Mouse (Mus musculus) midbrain, embryonic 11.5 days (tissue): Measurements from ENCODE around the gene Bet1l. TPM values are rescaled to one million over a fixed set of nuclear protein-coding genes. Genes with fewer than 3 reads are reported as not detected.

Experiments used
- ATAC-seq: fragments of 200-750 bp; cut with Nextera tagmentation; 2 replicates; pipeline ENCODE4 v1.8.0; 2017; ENCODE audit warnings: moderate TSS enrichment, moderate library complexity; ENCODE audit not compliant: low FRiP score
- DNase-seq: peaks from one replicate; pipeline ENCODE4 v3.0.0; 2015; ENCODE audit warnings: low spot score; ENCODE audit errors: missing footprints
- H3K27ac ChIP-seq: fragments of 300-500 bp; sonication (generic); 2 replicates; pipeline ENCODE4 v1.5.1; 2014; ENCODE audit warnings: low read depth, low read length
- H3K27me3 ChIP-seq: fragments of 300-500 bp; sonication (generic); 2 replicates; pipeline ENCODE4 v1.6.1; 2014; ENCODE audit warnings: mild to moderate bottlenecking, low read length, moderate library complexity, mixed read lengths; ENCODE audit not compliant: control insufficient read depth, insufficient read depth
- H3K36me3 ChIP-seq: fragments of 300-500 bp; sonication (generic); 2 replicates; pipeline ENCODE4 v1.6.1; 2014; ENCODE audit warnings: mild to moderate bottlenecking, low read length, moderate library complexity, mixed read lengths; ENCODE audit not compliant: control insufficient read depth, insufficient read depth
- H3K4me1 ChIP-seq: fragments of 300-500 bp; sonication (generic); 2 replicates; pipeline ENCODE4 v1.6.1; 2014; ENCODE audit warnings: low read length; ENCODE audit not compliant: control insufficient read depth, insufficient read depth
- H3K4me2 ChIP-seq: fragments of 300-500 bp; sonication (generic); 2 replicates; pipeline ENCODE4 v1.6.1; 2014; ENCODE audit warnings: mild to moderate bottlenecking, moderate library complexity
- H3K4me3 ChIP-seq: fragments of 300-500 bp; sonication (generic); 2 replicates; pipeline ENCODE4 v1.5.1; 2014; ENCODE audit warnings: low read depth, low read length
- H3K9ac ChIP-seq: fragments of 300-500 bp; sonication (generic); 2 replicates; pipeline ENCODE4 v1.6.1; 2014; ENCODE audit warnings: low read length
- H3K9me3 ChIP-seq: fragments of 300-500 bp; sonication (generic); 2 replicates; pipeline ENCODE4 v1.6.1; 2016; ENCODE audit warnings: low read length; ENCODE audit not compliant: control insufficient read depth
- WGBS: fragments of 180-500 bp; shearing (Covaris S2); extraction: QIAGEN DNeasy Blood & Tissue Kit; methylation state at CpG from one replicate; pipeline ENCODE4 v1.1.7; 2014; 5-methylcytosine and 5-hydroxymethylcytosine counted together
- polyA plus RNA-seq: library from polyadenylated mRNA; unstranded; fragments of >200 nt; fragmentation: Nextera tagmentation; extraction: Ambion mirVana; gene quantifications from 2 replicates; pipeline ENCODE4 v1.2.1, GENCODE M21; 2014

Gene Bet1l
- polyA plus RNA-seq, 1 experiment from 2014 or later, result 25.3 TPM

DNA sequence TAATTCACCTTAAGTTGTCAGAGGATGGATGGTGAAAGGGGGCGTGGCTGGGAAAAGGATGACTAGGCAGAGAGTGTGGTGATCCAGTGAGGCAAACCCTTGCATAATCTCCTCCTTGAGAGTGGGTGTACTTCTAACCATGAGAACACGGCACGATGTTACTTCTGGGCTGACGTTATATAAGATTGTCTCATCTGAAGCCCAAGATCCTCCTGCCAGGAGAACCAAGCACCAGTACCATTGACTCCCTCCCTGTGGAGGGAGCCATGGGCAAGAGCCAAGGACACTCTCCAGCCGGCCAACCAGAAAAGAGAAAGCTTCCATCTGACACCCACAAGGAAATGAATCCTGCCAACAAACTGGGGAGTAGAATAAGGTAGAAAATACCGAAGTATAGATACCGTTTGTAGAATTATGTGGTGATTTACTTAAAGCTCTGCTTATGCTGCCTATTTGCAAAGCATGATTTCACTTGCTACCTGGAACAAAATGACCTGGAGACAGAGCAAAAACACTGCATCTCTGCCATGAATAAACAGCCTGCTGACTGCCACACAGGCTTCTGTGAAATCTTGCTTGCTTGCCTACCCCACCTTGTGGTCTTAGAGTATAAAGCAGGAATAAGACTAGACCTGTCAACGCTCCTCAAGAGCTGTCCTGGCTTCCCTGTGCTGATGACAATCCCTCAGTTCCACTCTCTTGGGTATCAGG, 29.1 kb downstream of the Bet1l start:
- Histone ChIP-seq H3K27ac (no peak overlapping the region), H3K9ac (no peak overlapping the region), H3K4me3 (no peak overlapping the region), H3K4me1 (no peaks in the 10 kb centered on the region), H3K4me2 (no peak overlapping the region), H3K9me3 (no peaks in the 10 kb centered on the region), H3K36me3 (no peaks in the 10 kb centered on the region), H3K27me3 (no peaks in the 10 kb centered on the region)
- 40% methylated on average over 8 of the region's 8 CpGs for WGBS
- ATAC-seq (no peak), DNase-seq (peak; percentile 80)

DNA sequence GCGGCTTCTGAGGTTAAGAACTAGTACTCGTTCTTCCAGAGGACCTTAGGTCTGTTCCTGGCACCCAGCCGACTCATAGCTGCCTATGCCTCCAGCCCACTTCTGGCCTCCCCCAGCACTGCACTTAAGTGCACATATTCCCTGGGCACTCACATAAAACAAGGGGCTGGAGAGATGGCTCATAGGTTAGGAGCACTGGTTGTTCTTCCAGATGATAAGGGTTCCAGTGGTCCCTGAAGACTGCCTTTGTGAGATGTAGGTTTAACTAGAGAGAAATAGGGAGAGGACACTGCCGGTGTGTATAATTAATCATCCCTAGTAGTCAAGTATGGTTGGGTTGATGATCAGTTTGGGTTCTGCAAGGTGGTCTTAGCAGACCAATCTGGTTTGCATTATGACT, 34.6 kb downstream of the Bet1l start:
- no peaks in the 10 kb centered on the region for H3K4me1 ChIP-seq
- no peak overlapping the region for H3K4me2 ChIP-seq
- H3K27ac ChIP-seq, result no peak overlapping the region
- H3K36me3 ChIP-seq, result no peaks in the 10 kb centered on the region
- no peaks in the 10 kb centered on the region for H3K27me3 ChIP-seq
- 93% methylated on average over 4 of the region's 4 CpGs for WGBS
- H3K9me3 ChIP-seq, result no peaks in the 10 kb centered on the region
- DNase-seq, result peak; percentile 77
- no peak overlapping the region for H3K9ac ChIP-seq
- ATAC-seq, result no peak
- H3K4me3 ChIP-seq, result no peak overlapping the region

- ATAC-seq (peak; percentile 89), DNase-seq (peak; percentile 96)
- Histone ChIP-seq H3K4me1 (no peaks in the 10 kb centered on the region), H3K4me2 (peak within 1 kb of the TSS; percentile 59), H3K4me3 (peak within 1 kb of the TSS; percentile 49), H3K27ac (no peak within 1 kb of the TSS), H3K36me3 (no peaks in the 10 kb centered on the region), H3K27me3 (no peaks in the 10 kb centered on the region), H3K9ac (peak within 1 kb of the TSS; percentile 71), H3K9me3 (no peaks in the 10 kb centered on the region)
- WGBS, result 2% methylated on average over 21 of the region's 21 CpGs
Measured at GRCm38 (mm10) chr7:140821653-140822329, 35.6 kb downstream of the Bet1l start, which contains the start of gene Zfp941. Gene Zfp941 (minus strand): TSS chr7:140822178.

GRCm38 (mm10) chr7:140821305-140821652, 36.1 kb downstream of the Bet1l start:
- 48% methylated on average over 5 of the region's 5 CpGs for WGBS
- H3K27me3 ChIP-seq, result no peaks in the 10 kb centered on the region
- ATAC-seq (peak; percentile 41; the same call in 1 of the 2 replicates), DNase-seq (no peak)
- H3K9ac ChIP-seq, result peak overlapping the region; percentile 71
- H3K9me3 ChIP-seq, result no peaks in the 10 kb centered on the region
- H3K4me1 ChIP-seq, result no peaks in the 10 kb centered on the region
- no peaks in the 10 kb centered on the region for H3K36me3 ChIP-seq
- H3K4me2 ChIP-seq, result peak overlapping the region; percentile 59
- peak overlapping the region; percentile 49 for H3K4me3 ChIP-seq
- no peak overlapping the region for H3K27ac ChIP-seq

- Histone ChIP-seq H3K4me1 (no peaks in the 10 kb centered on the region), H3K4me2 (no peak overlapping the region), H3K27me3 (no peaks in the 10 kb centered on the region), H3K4me3 (no peak overlapping the region), H3K9ac (no peak overlapping the region), H3K9me3 (no peaks in the 10 kb centered on the region), H3K36me3 (no peaks in the 10 kb centered on the region), H3K27ac (no peak overlapping the region)
- DNase-seq (no peak), ATAC-seq (no peak)
- WGBS, result 68% methylated on average over 4 of the region's 4 CpGs
Measured at GRCm38 (mm10) chr7:140820173-140820572, 37.2 kb downstream of the Bet1l start.

DNA sequence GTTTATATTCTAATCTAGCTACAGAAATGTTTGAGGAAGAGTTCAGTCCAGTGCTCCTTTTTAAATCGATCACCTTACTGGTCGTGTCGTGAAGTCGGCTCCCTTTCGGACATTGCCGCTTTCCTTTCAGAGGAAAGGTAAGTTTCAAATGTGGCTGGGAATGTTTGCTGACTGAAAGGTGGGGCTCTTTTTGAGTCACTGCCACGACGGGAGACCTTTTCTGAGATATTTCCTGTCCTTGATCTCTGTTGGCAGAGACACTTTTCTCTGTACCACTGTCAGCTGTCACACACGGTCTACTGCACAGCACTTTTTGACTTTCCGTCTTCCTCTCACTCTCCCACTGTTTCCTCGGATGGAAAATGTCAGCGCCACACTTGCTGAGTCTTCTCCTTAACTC, 44.5 kb downstream of the Bet1l start:
- Histone ChIP-seq H3K27me3 (no peaks in the 10 kb centered on the region), H3K27ac (no peak overlapping the region), H3K4me2 (no peak overlapping the region), H3K9ac (no peak overlapping the region), H3K9me3 (no peaks in the 10 kb centered on the region), H3K36me3 (peaks cover 2% of the 10 kb centered on the region; the same call in 1 of the 2 replicates), H3K4me3 (no peak overlapping the region), H3K4me1 (no peaks in the 10 kb centered on the region)
- WGBS, result 91% methylated on average over 12 of the region's 12 CpGs
- no peak for DNase-seq
- ATAC-seq, result no peak

DNA sequence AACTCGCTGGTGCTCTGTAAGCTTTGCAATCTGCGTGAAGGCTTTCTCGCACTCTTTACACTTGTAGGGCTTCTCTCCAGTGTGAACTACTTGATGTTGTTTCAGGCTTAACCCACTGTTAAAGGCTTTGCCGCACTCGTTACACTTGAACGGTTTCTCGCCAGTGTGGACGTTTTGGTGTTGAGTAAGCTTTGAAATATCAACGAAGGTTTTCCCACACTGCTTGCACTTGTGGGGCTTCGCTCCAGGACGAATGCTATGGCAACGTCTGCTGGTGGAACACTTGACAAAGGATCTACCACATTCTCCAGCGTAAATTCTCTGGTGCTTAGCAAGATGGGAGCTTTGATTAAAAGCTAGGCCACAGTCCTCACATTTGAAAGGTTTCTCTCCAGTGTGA, 45.7 kb downstream of the Bet1l start:
- Histone ChIP-seq H3K4me2 (no peak overlapping the region), H3K27ac (no peak overlapping the region), H3K4me1 (no peaks in the 10 kb centered on the region), H3K4me3 (no peak overlapping the region), H3K9ac (no peak overlapping the region), H3K27me3 (no peaks in the 10 kb centered on the region), H3K9me3 (no peaks in the 10 kb centered on the region), H3K36me3 (peaks cover 2% of the 10 kb centered on the region; the same call in 1 of the 2 replicates)
- DNase-seq (peak; percentile 64), ATAC-seq (no peak)
- WGBS, result 76% methylated on average over 13 of the region's 13 CpGs

- Histone ChIP-seq H3K9ac (no peak overlapping the region), H3K4me2 (no peak overlapping the region), H3K27me3 (no peaks in the 10 kb centered on the region), H3K27ac (no peak overlapping the region), H3K9me3 (no peaks in the 10 kb centered on the region), H3K4me1 (no peaks in the 10 kb centered on the region), H3K36me3 (peaks cover 2% of the 10 kb centered on the region; the same call in 1 of the 2 replicates), H3K4me3 (no peak overlapping the region)
- 92% methylated on average over 6 of the region's 6 CpGs for WGBS
- ATAC-seq (no peak), DNase-seq (peak; percentile 37)
Measured at GRCm38 (mm10) chr7:140810496-140810895, 46.9 kb downstream of the Bet1l start.

GRCm38 (mm10) chr7:140805704-140806103, 51.7 kb downstream of the Bet1l start:
- Histone ChIP-seq H3K27me3 (no peaks in the 10 kb centered on the region), H3K27ac (no peak overlapping the region), H3K9me3 (no peaks in the 10 kb centered on the region), H3K4me3 (no peak overlapping the region), H3K9ac (no peak overlapping the region), H3K4me1 (no peaks in the 10 kb centered on the region), H3K36me3 (no peaks in the 10 kb centered on the region), H3K4me2 (no peak overlapping the region)
- peak; percentile 83 for DNase-seq
- 0 out of 2 replicates have a peak, but pooled peaks have one; percentile 24 for ATAC-seq
- 9% methylated on average over 1 of the region's 1 CpGs for WGBS
